Mouse (Mus musculus): ENCODE data around the gene Ninj1. TPM values are rescaled to one million over a fixed set of nuclear protein-coding genes. Genes with fewer than 3 reads are reported as not detected.

The Ninj1 gene
- total RNA-seq, 2 experiments from 2014 or later = 17.8 to 19.7 TPM

DNA sequence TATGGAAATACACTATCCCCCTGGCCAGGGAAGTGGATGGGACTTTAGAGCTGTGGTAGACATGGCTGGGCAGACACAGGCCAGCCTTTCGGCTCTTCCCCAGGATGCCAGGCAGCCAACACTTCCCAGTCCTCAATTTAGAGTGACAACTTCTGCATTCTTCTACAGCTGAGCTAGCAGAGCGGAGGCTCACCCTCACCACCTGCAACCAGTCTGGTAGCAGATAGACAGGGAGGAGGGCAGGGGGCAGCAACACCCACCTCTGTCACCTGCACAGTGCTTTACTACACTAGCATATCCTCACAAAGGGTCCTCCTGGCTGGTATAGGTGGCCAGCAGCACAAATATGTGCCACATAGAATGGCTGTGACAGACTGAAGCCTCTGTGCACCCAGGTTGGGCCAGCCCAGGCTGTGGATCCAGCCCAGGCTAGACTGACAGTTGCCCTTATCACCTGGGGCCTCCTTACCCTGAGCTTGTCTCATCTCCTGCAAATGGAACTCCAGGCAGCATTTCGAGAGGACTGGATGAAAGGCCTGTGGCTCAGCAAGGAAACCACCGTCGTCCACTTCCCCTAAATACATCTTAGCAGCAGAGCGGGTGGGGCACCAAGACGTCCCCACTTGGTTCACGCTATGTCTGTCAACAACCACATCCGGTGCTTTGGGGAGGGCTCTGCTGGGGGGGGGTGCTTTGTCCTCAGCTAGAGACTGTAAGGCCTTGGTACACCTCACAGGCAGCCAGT, 55.2 kb downstream of the Ninj1 start:
- peak overlapping the region; percentile 32; the same call in 1 of the 2 replicates for H3K27ac ChIP-seq
- DNase-seq (ENCODE audit: extremely low spot score in 1 of 2, low spot score in 2 of 2) = no peak
- H3K4me3 ChIP-seq = no peak overlapping the region
- no peak for TF ChIP-seq CTCF (IDR thresholded peaks at IDR 0.05)
- intact Hi-C loops (cut with DNase I) = no loop called here

GRCm38 (mm10) chr13:49243492-49243891, 56.2 kb downstream of the Ninj1 start:
- Histone ChIP-seq H3K27ac (no peak overlapping the region), H3K4me3 (no peak overlapping the region)
- intact Hi-C loops (cut with DNase I) = no loop called here
- DNase-seq (ENCODE audit: extremely low spot score in 1 of 2, low spot score in 2 of 2) = no peak
- no peak for TF ChIP-seq CTCF (IDR thresholded peaks at IDR 0.05)

GRCm38 (mm10) chr13:49245251-49245650, 58.0 kb downstream of the Ninj1 start:
- no peak overlapping the region for H3K27ac ChIP-seq
- H3K4me3 ChIP-seq = no peak overlapping the region
- no peak for TF ChIP-seq CTCF (IDR thresholded peaks at IDR 0.05)
- DNase-seq (ENCODE audit: extremely low spot score in 1 of 2, low spot score in 2 of 2) = no peak
- intact Hi-C loops (cut with DNase I) = no loop called here

Other genes with a start within 250 kb of the Ninj1 start
- gene Fam120a, start 219.5 kb upstream of the Ninj1 start, total RNA-seq (2021) = 100 to 1,000 TPM; 114 to 118 TPM
- gene Wnk2, start 39.5 kb upstream of the Ninj1 start, total RNA-seq (2021) = 100 to 1,000 TPM; 129 to 145 TPM
- gene Card19, start 28.6 kb downstream of the Ninj1 start, total RNA-seq (2021) = 10 to 100 TPM; 10.8 to 11.4 TPM
- 1 to 10 TPM; 1.8 to 2.2 TPM for gene Susd3, start 61.2 kb downstream of the Ninj1 start, total RNA-seq (2021)
- gene Fgd3, start 132.8 kb downstream of the Ninj1 start, total RNA-seq (2021) = 1 to 10 TPM; 6.7 to 7.1 TPM
- 10 to 100 TPM; 53.9 to 54.6 TPM for gene Bicd2, start 154.1 kb downstream of the Ninj1 start, total RNA-seq (2021)
- 10 to 100 TPM; 17.7 to 18.0 TPM for gene Ippk, start 233.8 kb downstream of the Ninj1 start, total RNA-seq (2021)

Data from left cerebral cortex, adult 2 months (tissue).